Mouse (Mus musculus): ENCODE measurements around the gene Fgfr2.

The Fgfr2 gene

GRCm38 (mm10) chr7:133089621-133090260 lies 33.4 kb downstream of the Fgfr2 start:
- DNase-seq (ENCODE audit: extremely low spot score, low read depth, low spot score): no peak

- no peak for DNase-seq (ENCODE audit: extremely low spot score, low read depth, low spot score)
These were observed 34.3 kb downstream of the Fgfr2 start for GRCm38 (mm10) chr7:133088830-133089261.

GRCm38 (mm10) chr7:133088411-133088810 lies 34.7 kb downstream of the Fgfr2 start:
- DNase-seq (ENCODE audit: extremely low spot score, low read depth, low spot score): no peak

- no peak for DNase-seq (ENCODE audit: extremely low spot score, low read depth, low spot score)
These were observed 37.7 kb downstream of the Fgfr2 start for GRCm38 (mm10) chr7:133085408-133085807.

GRCm38 (mm10) chr7:133083936-133084614 lies 39.1 kb downstream of the Fgfr2 start:
- DNase-seq (ENCODE audit: extremely low spot score, low read depth, low spot score): no peak

GRCm38 (mm10) chr7:133078929-133079328 lies 44.2 kb downstream of the Fgfr2 start:
- no peak for DNase-seq (ENCODE audit: extremely low spot score, low read depth, low spot score)

- no peak for DNase-seq (ENCODE audit: extremely low spot score, low read depth, low spot score)
These were observed 48.6 kb downstream of the Fgfr2 start for GRCm38 (mm10) chr7:133074462-133075133.

GRCm38 (mm10) chr7:133073147-133073651 lies 50.0 kb downstream of the Fgfr2 start:
- no peak for DNase-seq (ENCODE audit: extremely low spot score, low read depth, low spot score)

- DNase-seq (ENCODE audit: extremely low spot score, low read depth, low spot score): no peak
These were observed 50.6 kb downstream of the Fgfr2 start for GRCm38 (mm10) chr7:133072535-133072934.

- DNase-seq (ENCODE audit: extremely low spot score, low read depth, low spot score): no peak
These were observed 55.8 kb downstream of the Fgfr2 start for GRCm38 (mm10) chr7:133067321-133067841.

GRCm38 (mm10) chr7:133066776-133067175 lies 56.4 kb downstream of the Fgfr2 start:
- no peak for DNase-seq (ENCODE audit: extremely low spot score, low read depth, low spot score)

GRCm38 (mm10) chr7:133062055-133062454 lies 61.1 kb downstream of the Fgfr2 start:
- no peak for DNase-seq (ENCODE audit: extremely low spot score, low read depth, low spot score)

GRCm38 (mm10) chr7:133060170-133060569 lies 63.0 kb downstream of the Fgfr2 start:
- no peak for DNase-seq (ENCODE audit: extremely low spot score, low read depth, low spot score)

- no peak for DNase-seq (ENCODE audit: extremely low spot score, low read depth, low spot score)
These were observed 63.5 kb downstream of the Fgfr2 start for GRCm38 (mm10) chr7:133059517-133060104.

GRCm38 (mm10) chr7:133059150-133059509 lies 64.0 kb downstream of the Fgfr2 start:
- DNase-seq (ENCODE audit: extremely low spot score, low read depth, low spot score): no peak

- DNase-seq (ENCODE audit: extremely low spot score, low read depth, low spot score): no peak
These were observed 64.5 kb downstream of the Fgfr2 start for GRCm38 (mm10) chr7:133058496-133059149.

GRCm38 (mm10) chr7:133056924-133057323 lies 66.2 kb downstream of the Fgfr2 start:
- no peak for DNase-seq (ENCODE audit: extremely low spot score, low read depth, low spot score)

GRCm38 (mm10) chr7:133054486-133054885 lies 68.7 kb downstream of the Fgfr2 start:
- DNase-seq (ENCODE audit: extremely low spot score, low read depth, low spot score): no peak

- DNase-seq (ENCODE audit: extremely low spot score, low read depth, low spot score): no peak
These were observed 69.4 kb downstream of the Fgfr2 start for GRCm38 (mm10) chr7:133053757-133054156.

- no peak for DNase-seq (ENCODE audit: extremely low spot score, low read depth, low spot score)
These were observed 70.3 kb downstream of the Fgfr2 start for GRCm38 (mm10) chr7:133052819-133053218.

- DNase-seq (ENCODE audit: extremely low spot score, low read depth, low spot score): no peak
These were observed 72.5 kb downstream of the Fgfr2 start for GRCm38 (mm10) chr7:133050681-133051080.
